Mouse (Mus musculus) G1E (cell line): Measurements from ENCODE around the gene Arhgap6.

ENCODE experiments used
- CTCF ChIP-seq: IDR thresholded peaks from 2 replicates; pipeline ENCODE4 v1.5.1; 2012; ENCODE audit warnings: low read depth, low read length, inconsistent platforms, mixed read lengths
- TAL1 ChIP-seq: conservative IDR thresholded peaks from 2 replicates; pipeline ENCODE4 v1.6.1; 2012; ENCODE audit warnings: low read depth, low read length, inconsistent platforms, mixed read lengths

DNA sequence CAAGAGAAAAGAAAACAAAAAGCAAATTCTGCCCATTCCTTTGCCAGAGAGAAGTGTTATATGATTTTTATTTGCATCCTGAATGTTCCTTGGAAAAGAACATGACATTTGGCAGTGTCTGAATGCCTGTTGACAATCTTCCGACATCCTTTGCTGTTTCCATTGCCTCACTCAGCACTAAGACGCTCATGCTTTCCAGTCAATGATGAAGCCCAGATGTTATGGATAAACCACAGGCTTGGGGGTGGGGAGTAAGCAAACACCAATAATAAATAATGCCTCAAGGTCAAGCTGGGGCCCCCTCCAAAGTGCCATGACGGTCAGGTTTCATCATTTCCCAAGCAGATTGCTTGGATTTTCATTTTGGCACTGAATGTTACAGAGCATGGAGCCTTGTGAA is 109.2 kb downstream of the Arhgap6 start:
- TF ChIP-seq TAL1: no peak
- no peak for TF ChIP-seq CTCF
